Mouse (Mus musculus) gastrocnemius, postnatal 36 days (tissue): ENCODE results near the gene Ddc. TPM values are rescaled to one million over a fixed set of nuclear protein-coding genes. Genes with fewer than 3 reads are reported as not detected.

Experiments
- DNase-seq, 2 experiments: peaks; one replicate each; pipeline ENCODE4 v3.0.0; 2022
- intact Hi-C: fragments of 180-260 bp; cut with DNase I; formaldehyde crosslinking; loops from one replicate; pipeline ENCODE4 v1.15.1; 2025
- total RNA-seq, 2 experiments: library from RNA; stranded (reverse); gene quantifications; 2 replicates each; pipeline ENCODE4 v1.2.3; 2021

Gene Ddc
- total RNA-seq, 2 experiments from 2014 or later: 0.66 to 0.86 TPM

- intact Hi-C loops: no loop called here
- no peak for DNase-seq
These were observed 68.6 kb downstream of the Ddc start for GRCm38 (mm10) chr11:11829161-11830000.

- DNase-seq: no peak
- intact Hi-C loops: no loop called here
These were observed 69.2 kb downstream of the Ddc start for GRCm38 (mm10) chr11:11828761-11829160.

GRCm38 (mm10) chr11:11828251-11828650 is 69.7 kb downstream of the Ddc start:
- intact Hi-C loops: no loop called here
- DNase-seq: no peak

GRCm38 (mm10) chr11:11826475-11826874 is 71.5 kb downstream of the Ddc start:
- DNase-seq: no peak
- intact Hi-C loops: no loop called here

- intact Hi-C loops: no loop called here
- DNase-seq: no peak
These were observed 72.3 kb downstream of the Ddc start for GRCm38 (mm10) chr11:11825670-11826069.

GRCm38 (mm10) chr11:11824970-11825635 is 72.8 kb downstream of the Ddc start:
- intact Hi-C loops: no loop called here
- DNase-seq: no peak

GRCm38 (mm10) chr11:11823980-11824911 is 73.7 kb downstream of the Ddc start:
- DNase-seq: peak in 1 of 2 experiments; percentile 33
- intact Hi-C loops: no loop called here

GRCm38 (mm10) chr11:11822181-11823095 is 75.5 kb downstream of the Ddc start:
- no peak for DNase-seq
- intact Hi-C loops: no loop called here

GRCm38 (mm10) chr11:11821387-11821975 is 76.5 kb downstream of the Ddc start:
- DNase-seq: no peak
- intact Hi-C loops: loop anchor here (2.0 kb wide), 1 partner anchor 151 kb away; no protein-coding TSS in a partner anchor

- intact Hi-C loops: loop anchor here (1.0 to 2.0 kb wide), 2 partner anchors 24 to 152 kb away; no protein-coding TSS in a partner anchor
- DNase-seq: no peak
These were observed 77.2 kb downstream of the Ddc start for GRCm38 (mm10) chr11:11820737-11821136.

GRCm38 (mm10) chr11:11820251-11820650 is 77.7 kb downstream of the Ddc start:
- intact Hi-C loops: loop anchor here (1.0 to 2.0 kb wide), 2 partner anchors 24 to 153 kb away; no protein-coding TSS in a partner anchor

GRCm38 (mm10) chr11:11819206-11819605 is 78.7 kb downstream of the Ddc start:
- intact Hi-C loops: loop anchor here (5.0 kb wide), 1 partner anchor 218 kb away; the partner anchor contains the start of gene Grb10
- no peak for DNase-seq

More at GRCm38 (mm10) chr11:11820251-11820650, 77.7 kb downstream of the Ddc start:
- DNase-seq: peak in 1 of 2 experiments; percentile 74

- DNase-seq: peak; percentile 50 to 53
These were observed 79.1 kb downstream of the Ddc start for GRCm38 (mm10) chr11:11818797-11819196.

GRCm38 (mm10) chr11:11815737-11816136 is 82.2 kb downstream of the Ddc start:
- intact Hi-C loops: loop anchor here (5.0 kb wide), 1 partner anchor 222 kb away; the partner anchor contains the start of gene Grb10
- no peak for DNase-seq

More at GRCm38 (mm10) chr11:11818797-11819196, 79.1 kb downstream of the Ddc start:
- intact Hi-C loops: loop anchor here (5.0 kb wide), 1 partner anchor 219 kb away; the partner anchor contains the start of gene Grb10

- DNase-seq: peak; percentile 58 to 61
- intact Hi-C loops: loop anchor here (5.0 kb wide), 1 partner anchor 475 kb away; no protein-coding TSS in a partner anchor
These were observed 86.0 kb downstream of the Ddc start for GRCm38 (mm10) chr11:11811906-11812480.

- no peak for DNase-seq
- intact Hi-C loops: loop anchor here (5.0 kb wide), 1 partner anchor 478 kb away; no protein-coding TSS in a partner anchor
These were observed 88.4 kb downstream of the Ddc start for GRCm38 (mm10) chr11:11809404-11810175.

- intact Hi-C loops: no loop called here
- DNase-seq: peak; percentile 90 to 95
These were observed 89.0 kb downstream of the Ddc start, which contains the start of gene Fignl1 for GRCm38 (mm10) chr11:11808820-11809403. TSS of gene Fignl1 (minus strand) at chr11:11808962.
